Mouse (Mus musculus) intestine, embryonic 14.5 days (tissue): ENCODE measurements at regions not wholly inside any gene's neighbourhood (a gene's known extent, or its start where the extent isn't known, plus 50 kb on each side); places are given as distances from the start of the nearest gene placed in this dataset.

ENCODE experiments used
- ATAC-seq: fragments of 200-750 bp; cut with Nextera tagmentation; replicated peaks from 2 replicates; pipeline ENCODE4 v1.8.0; 2017; ENCODE audit warnings: low read depth, moderate number of reproducible peaks, moderate TSS enrichment, moderate library complexity; ENCODE audit not compliant: low FRiP score, low TSS enrichment
- DNase-seq: peaks from one replicate; pipeline ENCODE4 v3.0.0-alpha.2; 2018; ENCODE audit warnings: low spot score
- H3K27ac ChIP-seq: fragments of 300-500 bp; sonication (generic); 2 replicates; pipeline ENCODE4 v1.5.1; 2014; ENCODE audit warnings: low read depth, mild to moderate bottlenecking, control low read depth
- H3K27me3 ChIP-seq: fragments of 300-500 bp; sonication (generic); replicated peaks from 2 replicates; pipeline ENCODE4 v1.6.1; 2014; ENCODE audit warnings: low read length, control low read depth; ENCODE audit not compliant: control insufficient read depth, insufficient read depth
- H3K36me3 ChIP-seq: fragments of 300-500 bp; sonication (generic); 2 replicates; pipeline ENCODE4 v1.6.1; 2014; ENCODE audit warnings: low read length, control low read depth; ENCODE audit not compliant: control insufficient read depth, insufficient read depth
- H3K4me1 ChIP-seq: fragments of 300-500 bp; sonication (generic); replicated peaks from 2 replicates; pipeline ENCODE4 v1.6.1; 2014; ENCODE audit warnings: low read length, control low read depth, mixed read lengths; ENCODE audit not compliant: control insufficient read depth, insufficient read depth
- H3K4me2 ChIP-seq: fragments of 300-500 bp; sonication (generic); 2 replicates; pipeline ENCODE4 v1.6.1; 2014; ENCODE audit warnings: low read length
- H3K4me3 ChIP-seq: fragments of 300-500 bp; sonication (generic); 2 replicates; pipeline ENCODE4 v1.5.1; 2014; ENCODE audit warnings: low read depth, low read length, control low read depth, mixed read lengths
- H3K9ac ChIP-seq: fragments of 300-500 bp; sonication (generic); 2 replicates; pipeline ENCODE4 v1.6.1; 2014; ENCODE audit warnings: mild to moderate bottlenecking, low read length
- H3K9me3 ChIP-seq: fragments of 300-500 bp; sonication (generic); 2 replicates; pipeline ENCODE4 v1.6.1; 2016; ENCODE audit warnings: low read length, control low read depth; ENCODE audit not compliant: control insufficient read depth
- WGBS: fragments of 180-500 bp; shearing (Covaris S2); extraction: QIAGEN DNeasy Blood & Tissue Kit; methylation state at CpG from one replicate; pipeline ENCODE4 v1.1.7; 2014; 5-methylcytosine and 5-hydroxymethylcytosine counted together

GRCm38 (mm10) chr10:126555080-126555479 lies 346.1 kb downstream of the Atp23 start:
- H3K27me3 ChIP-seq = no peaks in the 10 kb centered on the region
- ATAC-seq (no peak), DNase-seq (no peak)
- H3K4me1 ChIP-seq = no peaks in the 10 kb centered on the region
- no peak overlapping the region for H3K4me2 ChIP-seq
- H3K4me3 ChIP-seq = no peak overlapping the region
- no peaks in the 10 kb centered on the region for H3K36me3 ChIP-seq
- no peak overlapping the region for H3K9ac ChIP-seq
- no peak overlapping the region for H3K27ac ChIP-seq
- H3K9me3 ChIP-seq = no peaks in the 10 kb centered on the region
- 69% methylated on average over 7 of the region's 7 CpGs for WGBS

DNA sequence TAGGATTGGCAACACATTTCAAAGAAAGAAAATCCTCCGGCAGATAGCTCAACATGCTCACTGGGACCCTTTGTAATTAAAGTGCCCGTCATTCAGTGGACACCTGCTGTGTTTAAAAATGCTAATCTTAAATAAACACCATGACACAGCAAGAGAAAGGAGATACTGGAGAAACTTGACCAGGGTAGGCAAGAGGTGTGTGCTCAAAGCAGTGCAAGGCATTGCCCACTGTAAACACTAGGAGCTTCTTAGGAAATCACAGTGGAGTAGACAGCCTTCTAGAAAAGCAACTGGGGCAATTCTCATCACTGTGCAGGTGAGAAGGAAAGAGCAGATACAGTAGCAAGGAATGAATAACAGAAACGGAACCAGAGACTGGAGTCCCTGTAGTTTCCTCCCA lies 369.2 kb downstream of the Atp23 start:
- 56% methylated on average over 3 of the region's 3 CpGs for WGBS
- Histone ChIP-seq H3K4me3 (no peak overlapping the region), H3K9ac (no peak overlapping the region), H3K36me3 (no peaks in the 10 kb centered on the region), H3K4me2 (no peak overlapping the region), H3K27ac (no peak overlapping the region), H3K4me1 (no peaks in the 10 kb centered on the region), H3K27me3 (no peaks in the 10 kb centered on the region), H3K9me3 (no peaks in the 10 kb centered on the region)
- DNase-seq (no peak), ATAC-seq (no peak)

DNA sequence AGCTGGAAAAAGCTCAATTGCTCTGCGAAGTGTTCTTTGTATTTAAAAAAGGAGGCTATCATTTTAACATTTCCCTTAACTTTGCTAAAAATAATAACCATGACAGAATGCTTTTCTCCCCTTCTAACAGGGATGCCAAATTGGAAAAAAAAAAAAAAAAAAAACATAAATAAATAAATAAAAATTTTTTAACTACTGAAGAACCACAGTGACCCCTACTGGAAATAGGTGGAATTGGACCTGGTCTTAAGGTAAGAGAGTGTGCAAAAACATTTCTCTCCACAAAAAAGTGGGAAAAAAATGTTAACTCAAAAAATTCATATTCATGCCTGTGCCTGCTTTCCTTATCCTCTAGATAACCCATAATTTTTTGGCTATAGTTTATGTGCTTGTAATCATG lies 369.8 kb downstream of the Atp23 start:
- Histone ChIP-seq H3K27me3 (no peaks in the 10 kb centered on the region), H3K4me1 (no peaks in the 10 kb centered on the region), H3K4me2 (no peak overlapping the region), H3K27ac (no peak overlapping the region), H3K9ac (no peak overlapping the region), H3K4me3 (no peak overlapping the region), H3K9me3 (no peaks in the 10 kb centered on the region), H3K36me3 (no peaks in the 10 kb centered on the region)
- ATAC-seq = no peak
- 74% methylated on average over 1 of the region's 1 CpGs for WGBS
- DNase-seq = no peak

- Histone ChIP-seq H3K9ac (no peak overlapping the region), H3K27me3 (no peaks in the 10 kb centered on the region), H3K27ac (no peak overlapping the region), H3K4me3 (no peak overlapping the region), H3K36me3 (no peaks in the 10 kb centered on the region), H3K4me1 (no peaks in the 10 kb centered on the region), H3K9me3 (no peaks in the 10 kb centered on the region), H3K4me2 (no peak overlapping the region)
- ATAC-seq (no peak), DNase-seq (no peak)
- 90% methylated on average over 2 of the region's 2 CpGs for WGBS
Observed at GRCm38 (mm10) chr10:126528801-126529200, 372.4 kb downstream of the Atp23 start.

- DNase-seq (no peak), ATAC-seq (no peak)
- peaks cover 12% of the 10 kb centered on the region for H3K4me1 ChIP-seq
- no peak overlapping the region for H3K9ac ChIP-seq
- H3K36me3 ChIP-seq = no peaks in the 10 kb centered on the region
- 76% methylated on average over 5 of the region's 5 CpGs for WGBS
- no peak overlapping the region for H3K4me2 ChIP-seq
- no peaks in the 10 kb centered on the region for H3K9me3 ChIP-seq
- H3K27me3 ChIP-seq = no peaks in the 10 kb centered on the region
- H3K27ac ChIP-seq = no peak overlapping the region
- no peak overlapping the region for H3K4me3 ChIP-seq
Observed at GRCm38 (mm10) chr10:126526186-126526585, 375.0 kb downstream of the Atp23 start.

DNA sequence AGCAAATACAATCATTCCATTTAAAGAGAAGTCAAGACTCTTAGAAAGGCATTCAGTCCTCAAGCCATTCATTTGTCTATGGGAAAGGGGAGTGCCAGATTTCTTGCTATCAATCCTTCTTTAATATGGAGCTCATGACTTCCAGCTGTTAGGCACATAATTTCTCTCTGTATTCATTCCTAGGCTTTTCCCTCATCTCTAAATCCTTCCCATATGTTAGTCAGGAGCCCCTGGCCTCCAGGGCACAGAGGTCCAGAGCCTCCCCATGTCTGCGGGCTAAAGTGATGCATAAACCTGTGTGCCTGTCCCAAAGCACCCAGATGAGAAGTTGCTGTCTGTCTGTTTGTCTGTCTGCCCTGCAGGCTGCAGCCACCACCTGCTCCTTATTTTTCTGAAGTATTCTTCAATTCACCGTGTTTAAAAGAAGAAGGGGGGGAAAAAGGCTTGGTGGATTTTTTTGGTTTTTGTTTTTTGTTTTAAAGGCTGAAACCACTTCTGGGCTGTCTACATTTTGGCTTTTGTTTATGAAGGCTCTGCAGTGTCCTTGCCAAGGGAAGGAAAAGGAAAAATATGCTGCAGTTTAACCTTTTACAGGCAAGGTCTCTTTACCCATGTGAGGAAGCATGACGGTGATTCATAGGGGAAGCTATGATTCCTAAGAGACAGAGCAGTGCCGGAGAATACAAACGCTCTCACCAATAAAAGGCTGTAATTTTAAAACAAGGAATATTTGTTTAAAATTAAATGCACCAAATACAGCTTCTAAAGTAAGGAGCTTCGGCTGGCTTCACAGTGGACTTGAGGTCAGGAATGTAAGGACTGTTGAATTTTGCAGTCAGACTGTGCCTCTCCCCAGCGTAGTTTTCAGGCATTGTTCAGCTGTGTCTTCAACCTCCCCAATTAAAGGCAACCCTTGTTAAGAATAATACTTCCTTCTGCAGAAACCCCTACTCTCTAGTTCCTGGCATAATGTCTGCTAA lies 379.0 kb downstream of the Atp23 start:
- H3K9me3 ChIP-seq = 0 out of 2 replicates have a peak, but pooled peaks cover 6% of the 10 kb centered on the region
- DNase-seq (no peak), ATAC-seq (no peak)
- no peaks in the 10 kb centered on the region for H3K36me3 ChIP-seq
- no peak overlapping the region for H3K9ac ChIP-seq
- peaks cover 15% of the 10 kb centered on the region for H3K4me1 ChIP-seq
- H3K27ac ChIP-seq = no peak overlapping the region
- H3K4me2 ChIP-seq = peak overlapping the region; percentile 18; the same call in 1 of the 2 replicates
- H3K4me3 ChIP-seq = no peak overlapping the region
- WGBS = 25% methylated on average over 7 of the region's 7 CpGs
- H3K27me3 ChIP-seq = no peaks in the 10 kb centered on the region

DNA sequence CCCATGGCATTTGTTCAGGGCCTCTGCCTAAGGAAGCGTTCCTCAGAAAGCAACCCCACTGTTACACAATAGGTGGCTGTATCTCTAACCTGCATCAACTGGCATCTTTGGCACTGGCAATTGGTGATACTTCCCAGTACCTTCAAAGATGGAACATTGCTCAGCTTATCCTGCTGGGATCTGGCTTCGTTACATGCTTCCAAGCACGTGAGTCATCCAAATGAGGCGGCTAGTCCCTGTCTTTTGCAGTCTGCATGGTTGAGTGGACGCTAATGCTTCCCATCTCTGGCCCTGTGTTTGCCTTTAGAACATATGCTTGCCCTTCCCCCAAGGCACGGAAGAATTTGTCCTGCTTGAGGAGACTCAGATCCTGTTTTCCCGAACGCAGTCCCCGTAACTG lies 380.2 kb downstream of the Atp23 start:
- no peaks in the 10 kb centered on the region for H3K36me3 ChIP-seq
- no peak for DNase-seq
- H3K9ac ChIP-seq = no peak overlapping the region
- no peak overlapping the region for H3K4me3 ChIP-seq
- H3K4me2 ChIP-seq = no peak overlapping the region
- H3K27ac ChIP-seq = no peak overlapping the region
- no peak for ATAC-seq
- H3K9me3 ChIP-seq = 0 out of 2 replicates have a peak, but pooled peaks cover 6% of the 10 kb centered on the region
- WGBS = 63% methylated on average over 9 of the region's 9 CpGs
- peaks cover 15% of the 10 kb centered on the region for H3K4me1 ChIP-seq
- H3K27me3 ChIP-seq = no peaks in the 10 kb centered on the region

DNA sequence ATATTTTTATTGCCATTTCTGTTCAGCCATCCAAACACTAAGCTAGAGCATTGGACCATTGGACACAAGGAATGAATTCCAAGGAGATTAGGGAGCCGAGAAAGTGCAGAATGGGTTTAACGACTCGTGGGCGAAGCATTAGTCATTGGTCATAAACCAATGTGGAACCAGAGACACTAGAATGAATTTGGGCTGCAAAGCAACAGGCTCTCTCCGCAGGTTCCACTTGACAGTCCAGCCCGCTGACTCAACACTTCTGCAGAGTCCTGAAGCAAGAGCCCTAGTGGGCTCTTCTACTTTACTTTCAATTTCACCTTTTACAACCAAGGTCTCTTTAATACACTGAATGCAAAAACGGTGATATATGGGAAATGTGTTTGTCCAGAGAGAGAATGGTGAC lies 388.0 kb downstream of the Atp23 start:
- Histone ChIP-seq H3K36me3 (no peaks in the 10 kb centered on the region), H3K4me1 (no peaks in the 10 kb centered on the region), H3K27me3 (no peaks in the 10 kb centered on the region), H3K4me3 (no peak overlapping the region), H3K4me2 (no peak overlapping the region), H3K9ac (no peak overlapping the region), H3K9me3 (0 out of 2 replicates have a peak, but pooled peaks cover 6% of the 10 kb centered on the region), H3K27ac (no peak overlapping the region)
- no peak for ATAC-seq
- 78% methylated on average over 7 of the region's 7 CpGs for WGBS
- DNase-seq = no peak

DNA sequence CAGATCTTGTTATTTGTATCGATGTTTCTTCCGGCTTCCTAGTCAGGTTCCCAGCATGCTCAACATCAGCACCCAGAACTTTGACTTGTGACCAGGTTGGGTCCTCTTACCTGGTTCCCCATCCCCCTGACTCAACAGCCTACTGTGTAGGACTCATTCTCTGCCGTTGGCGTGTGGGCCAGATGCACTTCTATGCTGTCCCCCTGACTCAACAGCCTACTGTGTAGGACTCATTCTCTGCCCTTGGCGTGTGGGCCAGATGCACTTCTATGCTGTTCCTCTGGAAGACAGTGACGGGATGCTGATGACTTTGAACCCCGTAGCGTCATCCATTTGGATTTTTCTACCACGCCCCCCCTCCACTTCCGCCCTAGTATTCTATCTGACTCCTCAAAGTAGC lies 389.6 kb downstream of the Atp23 start:
- H3K9me3 ChIP-seq = no peaks in the 10 kb centered on the region
- H3K27me3 ChIP-seq = no peaks in the 10 kb centered on the region
- no peak overlapping the region for H3K27ac ChIP-seq
- H3K4me3 ChIP-seq = no peak overlapping the region
- ATAC-seq (no peak), DNase-seq (no peak)
- no peak overlapping the region for H3K9ac ChIP-seq
- no peaks in the 10 kb centered on the region for H3K36me3 ChIP-seq
- no peaks in the 10 kb centered on the region for H3K4me1 ChIP-seq
- 94% methylated on average over 10 of the region's 10 CpGs for WGBS
- H3K4me2 ChIP-seq = no peak overlapping the region
